Mouse (Mus musculus) cerebellum, adult 2 months (tissue): ENCODE data around the gene Dtnb. TPM values are rescaled to one million over a fixed set of nuclear protein-coding genes. Genes with fewer than 3 reads are reported as not detected.
"Not testable (repeated sequence)": the region's sequence is repeated elsewhere in the genome, so short reads cannot be mapped to it uniquely, and the experiment has no call there.

Source experiments
- DNase-seq, 2 experiments: peaks; one replicate each; pipeline ENCODE4 v3.0.0; 2021
- H3K27ac ChIP-seq: fragments of 200-500 bp; 2 replicates; pipeline ENCODE4 v1.5.1; 2012; ENCODE audit warnings: low read length, control low read depth, inconsistent platforms; ENCODE audit not compliant: insufficient read depth
- H3K27me3 ChIP-seq: fragments of 200-500 bp; 2 replicates; pipeline ENCODE4 v1.6.1; 2012; ENCODE audit warnings: inconsistent platforms, mild to moderate bottlenecking, low read length, moderate library complexity; ENCODE audit not compliant: control insufficient read depth, insufficient read depth
- H3K4me1 ChIP-seq: fragments of 200-500 bp; 2 replicates; pipeline ENCODE4 v1.6.1; 2011; ENCODE audit warnings: low read length; ENCODE audit not compliant: control insufficient read depth, insufficient read depth
- H3K4me3 ChIP-seq: fragments of 200-500 bp; replicated peaks from 2 replicates; pipeline ENCODE3; 2011; ENCODE audit warnings: mild to moderate bottlenecking, low read depth, low read length, control low read depth; ENCODE audit not compliant: insufficient read depth
- CTCF ChIP-seq: fragments of 200-500 bp; IDR thresholded peaks from 2 replicates; pipeline ENCODE4 v1.5.1; 2011; ENCODE audit warnings: low read depth, mild to moderate bottlenecking, control low read depth, low read length, moderate library complexity, borderline replicate concordance; ENCODE audit not compliant: insufficient read depth
- POLR2A ChIP-seq: fragments of 200-500 bp; IDR thresholded peaks from 2 replicates; pipeline ENCODE4 v1.6.1; 2011; ENCODE audit warnings: low read length, control low read depth, borderline replicate concordance; ENCODE audit not compliant: insufficient read depth
- WGBS: fragments of 180-500 bp; shearing (Covaris S2); methylation state at CpG from one replicate; pipeline ENCODE4 v1.1.7; 2018; 5-methylcytosine and 5-hydroxymethylcytosine counted together
- polyA plus RNA-seq: library from polyadenylated mRNA; depleted of rRNA; stranded (reverse); fragments of >200 nt; gene quantifications from 2 replicates; pipeline ENCODE4 v1.2.3, GENCODE M21; 2012

Dtnb gene
- polyA plus RNA-seq, 1 experiment = 86.6 TPM

DNA sequence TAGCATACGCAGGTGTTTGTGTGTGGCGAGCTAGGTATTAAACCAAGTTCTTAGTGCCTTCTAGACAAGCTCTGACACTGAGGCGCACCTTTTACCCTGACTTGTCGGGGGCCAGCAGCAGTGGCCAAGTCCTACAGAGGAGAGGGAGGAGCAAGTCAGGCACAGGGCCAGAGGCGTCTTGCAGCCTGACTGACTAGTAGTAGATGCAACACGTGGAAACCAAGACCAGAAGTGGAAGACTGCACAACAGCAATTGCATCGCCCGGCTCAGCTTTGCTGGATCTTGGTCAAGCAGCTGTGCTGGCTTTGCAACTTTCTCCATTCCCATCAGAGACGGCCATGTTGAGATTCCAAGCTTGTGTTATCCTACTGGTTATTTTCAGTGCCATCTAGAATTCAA, 100.6 kb downstream of the Dtnb start:
- 67% methylated on average over 9 of the region's 9 CpGs for WGBS
- Histone ChIP-seq H3K4me3 (no peak overlapping the region), H3K4me1 (peaks cover 3% of the 10 kb centered on the region; the same call in 1 of the 2 replicates), H3K27me3 (no peaks in the 10 kb centered on the region), H3K27ac (no peak overlapping the region)
- TF ChIP-seq CTCF = no peak
- no peak for TF ChIP-seq POLR2A
- DNase-seq = no peak

DNA sequence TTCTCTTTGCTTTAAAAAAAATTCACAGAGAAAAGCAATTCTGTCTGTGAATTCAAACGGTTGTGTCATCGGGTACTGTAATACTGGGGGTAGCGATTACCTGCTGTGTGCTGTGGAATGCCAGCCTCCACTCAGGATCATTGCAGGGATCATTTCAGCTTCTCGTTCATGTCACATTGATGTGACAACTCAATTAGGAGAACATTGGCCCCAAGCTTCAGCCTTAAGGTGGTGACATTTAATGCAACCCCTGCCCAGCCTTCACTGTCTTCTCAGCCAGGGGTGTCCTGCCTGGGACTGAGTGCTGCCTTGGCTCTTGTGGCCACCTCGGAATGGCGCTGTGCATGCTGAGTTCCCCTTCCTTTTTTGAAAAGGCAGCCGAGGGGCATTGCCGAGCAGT, 101.7 kb downstream of the Dtnb start:
- 47% methylated on average over 8 of the region's 8 CpGs for WGBS
- DNase-seq = no peak
- Histone ChIP-seq H3K4me1 (peaks cover 3% of the 10 kb centered on the region; the same call in 1 of the 2 replicates), H3K4me3 (no peak overlapping the region), H3K27ac (no peak overlapping the region), H3K27me3 (no peaks in the 10 kb centered on the region)
- TF ChIP-seq CTCF (no peak), POLR2A (no peak)

DNA sequence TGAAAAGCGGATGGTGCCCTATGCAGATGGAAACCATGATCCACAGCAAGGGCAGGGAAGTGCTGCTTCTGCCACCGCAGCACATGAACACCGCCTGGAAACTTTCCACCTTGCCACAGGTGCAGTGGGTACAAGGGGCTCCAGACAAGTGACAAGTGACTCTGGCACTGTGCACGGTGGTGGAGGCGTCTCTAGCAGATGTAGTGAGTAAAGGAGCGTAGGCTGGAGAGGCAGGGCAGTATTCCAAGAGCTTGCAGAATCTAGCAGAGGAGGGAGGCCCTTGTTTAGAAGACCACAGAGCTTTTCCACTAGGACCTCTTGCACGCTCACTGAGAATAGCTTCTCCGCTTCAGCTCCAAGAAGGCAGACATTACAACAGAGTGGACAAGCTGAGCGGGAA, 102.7 kb downstream of the Dtnb start:
- no peak for DNase-seq
- Histone ChIP-seq H3K4me1 (peaks cover 3% of the 10 kb centered on the region; the same call in 1 of the 2 replicates), H3K27me3 (no peaks in the 10 kb centered on the region), H3K27ac (no peak overlapping the region), H3K4me3 (no peak overlapping the region)
- TF ChIP-seq POLR2A = no peak
- TF ChIP-seq CTCF = no peak
- 64% methylated on average over 9 of the region's 9 CpGs for WGBS

DNA sequence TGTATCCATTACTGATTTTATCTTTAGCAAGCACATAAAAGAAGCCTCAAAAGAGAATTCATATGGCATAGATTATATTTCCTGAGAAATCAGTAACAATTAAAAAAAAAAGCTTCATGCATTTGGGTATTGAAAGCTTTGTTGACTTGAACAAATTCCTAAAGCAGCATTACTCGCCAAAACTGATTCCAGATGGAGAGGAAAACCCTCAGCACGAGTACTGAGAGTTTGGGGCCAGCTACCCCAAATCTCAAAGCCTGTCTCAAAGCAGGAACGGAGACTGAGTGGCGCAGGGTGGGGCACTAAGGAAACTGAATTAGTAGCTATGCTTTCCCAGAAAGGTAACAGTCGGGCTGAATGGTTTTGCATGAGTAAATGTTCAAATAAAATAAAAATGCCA, 108.5 kb downstream of the Dtnb start:
- no peak for DNase-seq
- no peak overlapping the region for H3K27ac ChIP-seq
- no peak overlapping the region for H3K4me3 ChIP-seq
- TF ChIP-seq CTCF = no peak
- TF ChIP-seq POLR2A = no peak
- WGBS = 78% methylated on average over 5 of the region's 5 CpGs
- no peaks in the 10 kb centered on the region for H3K4me1 ChIP-seq
- H3K27me3 ChIP-seq = no peaks in the 10 kb centered on the region

DNA sequence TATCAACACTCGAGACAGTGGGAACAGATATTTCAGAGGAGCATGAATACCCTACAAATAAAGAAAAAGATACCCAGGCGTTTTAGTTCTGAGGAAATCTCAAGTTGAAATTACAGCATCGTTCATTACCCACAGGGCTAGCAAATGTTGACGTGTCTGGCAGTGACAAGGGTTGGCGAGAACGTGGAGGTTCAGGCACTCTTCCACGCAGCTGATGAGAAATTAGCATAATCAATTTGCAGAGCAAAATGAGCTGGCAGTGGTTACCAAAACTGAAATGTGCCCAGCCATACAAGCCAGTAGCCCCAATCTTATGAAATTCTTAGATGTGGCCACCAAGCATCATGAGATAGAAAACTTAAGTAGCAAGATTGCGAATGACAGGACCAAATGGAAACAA, 110.9 kb downstream of the Dtnb start:
- Histone ChIP-seq H3K27me3 (no peaks in the 10 kb centered on the region), H3K27ac (no peak overlapping the region), H3K4me1 (no peaks in the 10 kb centered on the region), H3K4me3 (no peak overlapping the region)
- no peak for DNase-seq
- WGBS = 43% methylated on average over 8 of the region's 8 CpGs
- TF ChIP-seq CTCF = no peak
- TF ChIP-seq POLR2A = no peak

DNA sequence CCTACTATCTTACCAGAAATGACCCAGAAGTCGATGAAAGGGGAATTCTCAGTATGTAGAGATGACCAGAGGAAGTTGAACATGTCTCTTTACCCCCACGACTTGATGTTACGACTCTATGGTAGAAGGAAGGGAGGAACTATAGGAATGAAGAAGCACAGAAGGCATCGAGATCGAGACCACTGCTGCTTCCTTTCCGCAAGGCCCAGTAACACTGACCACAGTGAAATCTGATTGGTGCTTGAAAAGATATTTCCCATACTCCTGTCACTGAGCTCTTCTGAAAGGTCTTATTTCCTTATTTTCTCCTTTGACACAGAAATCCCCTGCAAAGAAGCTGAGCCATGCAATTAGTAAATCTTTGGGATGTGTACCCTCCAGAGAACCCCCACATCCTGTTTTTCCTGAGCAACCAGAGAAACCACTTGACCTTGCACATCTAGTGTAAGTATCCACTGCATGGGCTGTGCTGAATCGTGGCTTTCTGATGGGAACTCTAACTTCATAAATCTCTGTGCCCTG, 114.3 kb downstream of the Dtnb start:
- no peak for DNase-seq
- Histone ChIP-seq H3K27me3 (no peaks in the 10 kb centered on the region), H3K4me1 (no peaks in the 10 kb centered on the region), H3K4me3 (no peak overlapping the region), H3K27ac (no peak overlapping the region)
- 91% methylated on average over 7 of the region's 7 CpGs for WGBS
- TF ChIP-seq POLR2A = no peak
- no peak for TF ChIP-seq CTCF

DNA sequence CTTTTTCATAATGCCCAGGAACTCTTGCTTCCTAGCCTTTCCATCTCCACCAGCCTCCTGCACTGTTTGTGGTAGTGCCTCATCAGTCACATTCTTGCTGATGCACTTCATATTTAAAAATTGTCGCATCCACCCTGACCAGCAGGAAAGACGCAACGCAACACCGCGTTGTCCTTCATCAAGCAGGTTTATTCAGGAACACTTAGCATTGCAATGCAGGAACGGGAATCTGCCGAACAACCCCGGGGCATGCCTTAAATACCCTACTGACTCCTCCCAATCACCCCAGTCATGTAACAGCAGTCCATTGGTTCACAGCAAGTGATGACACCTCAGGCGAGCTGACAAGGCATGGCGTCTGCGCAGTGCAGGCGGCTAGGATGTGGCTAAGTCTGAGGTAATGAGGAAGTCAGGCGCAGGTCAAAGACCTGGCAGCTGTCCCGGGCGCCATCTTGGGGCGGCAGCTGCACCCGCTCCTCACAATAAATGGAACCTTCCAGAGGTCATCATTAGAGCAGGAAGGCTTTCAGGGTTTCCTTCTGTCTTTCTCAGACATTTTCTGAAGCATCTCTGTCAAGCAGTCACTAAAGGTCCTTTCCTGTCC, 118.8 kb downstream of the Dtnb start:
- H3K4me3 ChIP-seq, DNase-seq, H3K4me1 ChIP-seq, H3K27ac ChIP-seq, H3K27me3 ChIP-seq: not testable (repeated sequence)
- 81% methylated on average over 17 of the region's 17 CpGs for WGBS

DNA sequence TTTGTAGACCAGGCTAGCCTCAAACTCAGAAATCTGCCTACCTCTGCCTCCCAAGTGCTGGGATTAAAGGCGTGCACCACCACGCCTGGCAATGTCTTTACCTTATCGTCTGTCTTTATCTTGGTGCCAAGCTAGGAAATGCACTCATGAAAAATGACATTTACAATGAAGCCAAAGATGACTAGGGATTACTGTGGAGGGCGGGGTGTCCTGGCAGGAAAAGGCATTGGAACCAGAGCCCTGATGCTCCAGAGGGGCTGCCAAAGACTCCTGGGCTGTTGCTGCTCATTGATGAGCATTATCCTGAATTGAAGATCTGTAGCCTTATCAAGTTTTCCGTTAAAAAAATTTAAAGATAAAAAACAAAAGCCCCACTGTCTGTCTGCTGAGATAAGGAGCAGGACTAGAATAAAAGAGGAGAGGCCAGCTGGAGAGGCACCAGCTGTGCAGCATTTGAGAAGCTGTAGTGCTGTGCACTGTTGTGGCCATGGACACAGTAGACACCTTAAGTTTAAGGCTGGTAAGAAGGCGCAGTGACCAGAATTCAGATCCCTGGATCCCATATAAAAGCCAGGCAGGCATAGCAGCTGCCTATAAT, 120.7 kb downstream of the Dtnb start:
- Histone ChIP-seq H3K4me1 (peaks cover 4% of the 10 kb centered on the region; the same call in 1 of the 2 replicates), H3K27me3 (no peaks in the 10 kb centered on the region), H3K4me3 (no peak overlapping the region), H3K27ac (0 out of 2 replicates have a peak overlapping the region, but pooled peaks have one; percentile 16)
- WGBS = 38% methylated on average over 6 of the region's 6 CpGs
- DNase-seq = peak; percentile 27 to 68
- TF ChIP-seq CTCF (no peak), POLR2A (no peak)
